Mouse (Mus musculus) NIH3T3 (cell line): ENCODE measurements around the gene E2f1.

ENCODE experiments used
- DNase-seq: peaks from one replicate; pipeline ENCODE4 v3.0.0-alpha.2; 2012; ENCODE audit warnings: low read depth

Gene E2f1

DNA sequence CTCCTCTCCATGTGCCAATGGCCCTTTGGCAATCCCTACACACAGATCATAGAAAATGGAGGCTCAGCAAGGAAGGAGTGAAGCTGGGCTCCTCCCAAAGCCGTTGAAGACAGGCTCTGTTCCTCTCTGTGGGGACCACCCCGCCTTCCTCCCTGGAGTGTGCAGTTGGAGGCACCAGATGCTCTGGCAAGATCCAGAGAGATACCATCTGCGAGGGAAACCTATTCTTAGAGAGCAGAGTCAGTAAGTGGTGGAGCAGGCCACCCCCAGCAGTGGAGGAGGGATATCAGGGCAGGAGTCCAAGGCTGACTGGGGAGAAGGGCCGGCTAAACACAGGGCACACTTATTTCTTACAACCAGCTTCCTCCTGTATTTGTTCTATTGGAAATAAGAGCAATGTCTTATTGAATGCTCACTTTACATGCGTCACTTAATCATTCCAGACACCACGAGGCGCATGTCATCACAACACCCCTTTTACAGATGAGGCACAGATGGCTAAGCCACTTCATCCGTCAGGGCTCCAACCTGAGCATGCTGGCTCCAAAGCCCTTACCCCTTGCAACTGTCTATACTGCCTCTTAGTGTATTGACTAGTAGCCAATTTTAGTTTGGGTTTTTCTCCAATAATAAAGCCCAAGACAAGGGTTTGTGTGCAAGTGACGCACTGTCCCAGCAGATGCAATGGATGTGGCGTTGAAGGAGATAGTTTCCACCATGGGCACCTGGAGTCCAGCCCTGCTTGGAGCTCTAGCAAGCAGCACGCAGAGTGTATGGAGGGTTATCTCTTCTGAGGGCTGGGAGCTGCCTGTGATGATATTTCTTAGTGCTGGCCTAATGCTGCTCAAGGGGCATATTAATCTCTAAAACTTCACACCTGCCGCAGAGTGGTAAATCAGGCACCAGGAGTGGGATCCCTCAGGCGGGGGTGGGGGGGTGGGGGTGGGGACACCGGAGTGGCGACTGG lies 14.5 kb upstream of the E2f1 start:
- peak; percentile 74 for DNase-seq

DNA sequence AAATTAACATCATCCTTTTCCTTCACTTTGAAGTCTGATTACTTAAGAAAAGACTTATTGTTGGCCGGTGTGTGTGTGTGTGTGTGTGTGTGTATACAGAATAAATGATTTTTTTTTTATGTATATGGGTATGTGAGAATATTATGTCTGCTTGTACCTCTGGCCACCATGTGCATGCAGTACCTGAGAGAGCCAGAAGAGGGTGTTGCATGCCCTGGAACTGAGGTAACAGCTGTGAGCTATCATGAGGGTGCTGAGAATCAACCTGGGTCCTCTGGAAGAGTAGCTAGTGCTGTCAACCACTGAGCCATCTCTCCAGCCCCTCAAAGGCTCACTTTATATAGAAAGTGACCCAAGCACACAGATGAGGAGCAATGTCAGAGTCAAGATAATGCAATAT lies 11.7 kb upstream of the E2f1 start:
- no peak for DNase-seq

DNA sequence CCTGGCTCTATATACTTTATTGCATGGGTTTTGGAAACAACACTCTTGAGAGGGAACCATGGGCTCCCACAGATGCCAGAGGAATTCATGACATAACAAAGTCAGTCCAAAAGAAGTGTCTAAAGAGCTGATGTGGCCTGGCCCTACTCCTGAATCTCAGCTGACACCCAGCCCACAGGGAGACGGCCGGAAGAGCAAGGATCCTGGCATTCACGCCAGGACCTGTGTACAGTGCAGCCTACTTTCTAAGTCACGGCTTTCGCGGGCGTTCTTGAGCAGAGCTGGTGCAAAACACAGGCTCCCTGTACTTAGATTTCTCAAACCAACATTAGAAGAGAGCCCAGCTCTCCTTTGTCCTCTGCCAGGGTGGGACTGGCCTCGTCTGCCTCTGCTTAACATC lies 10.9 kb upstream of the E2f1 start:
- peak; percentile 43 for DNase-seq

DNA sequence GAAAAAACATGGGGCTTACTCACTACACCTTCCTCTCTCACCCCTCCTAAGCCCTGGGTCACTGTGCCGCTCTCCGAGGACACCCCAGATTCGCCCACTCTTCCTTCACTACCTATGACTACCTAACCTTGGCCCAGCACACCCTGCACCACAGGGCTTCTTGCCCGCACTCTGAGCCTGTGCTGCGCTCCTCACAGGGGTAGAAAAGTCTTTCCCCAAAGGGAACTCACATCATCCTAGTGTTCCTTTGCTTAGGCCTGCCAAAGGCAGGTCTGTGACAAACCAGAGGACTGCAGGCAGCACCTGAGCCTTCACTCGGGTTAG lies 8.0 kb upstream of the E2f1 start:
- DNase-seq = no peak

DNA sequence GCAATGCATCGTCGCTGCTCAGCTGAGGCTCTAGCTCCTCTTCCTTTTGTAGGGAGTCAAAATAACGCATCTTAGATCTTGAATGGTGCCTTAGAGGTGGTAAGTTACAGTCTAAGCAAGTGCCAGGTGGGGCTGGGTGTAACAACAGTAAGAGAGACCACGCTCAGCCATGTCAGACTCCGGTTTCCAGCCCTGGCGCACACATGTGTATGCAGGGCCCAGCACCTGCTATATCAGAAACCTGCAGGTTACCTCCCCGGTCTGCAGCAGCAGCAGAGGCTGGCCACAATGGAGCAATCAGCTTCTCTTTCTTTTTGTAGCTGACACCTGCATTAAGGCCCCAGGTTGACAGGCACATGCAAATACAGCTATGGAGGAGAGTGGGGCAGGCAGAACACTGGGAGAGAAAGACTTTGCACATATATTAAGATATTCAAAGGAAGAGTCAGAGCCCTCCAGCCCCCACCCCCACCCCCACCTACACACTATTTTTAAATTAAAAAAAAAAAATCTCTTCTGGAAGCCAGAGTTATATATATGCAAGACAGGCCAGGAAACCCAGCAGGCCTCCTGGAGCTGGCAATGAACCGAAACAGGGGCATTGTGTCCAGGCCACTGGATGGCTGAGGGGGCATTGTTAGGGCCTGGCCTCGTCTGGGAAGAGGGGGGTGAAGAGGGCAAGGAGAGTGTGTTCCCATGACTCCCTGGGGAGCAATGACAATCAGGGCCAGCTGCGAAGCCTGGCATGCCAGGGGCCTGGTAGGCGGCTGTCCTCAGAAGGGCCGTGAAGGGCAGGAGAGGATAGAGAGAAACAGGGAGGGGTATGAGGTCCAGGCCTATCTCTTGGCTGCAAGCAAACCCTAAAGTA lies 7.4 kb upstream of the E2f1 start:
- no peak for DNase-seq

DNA sequence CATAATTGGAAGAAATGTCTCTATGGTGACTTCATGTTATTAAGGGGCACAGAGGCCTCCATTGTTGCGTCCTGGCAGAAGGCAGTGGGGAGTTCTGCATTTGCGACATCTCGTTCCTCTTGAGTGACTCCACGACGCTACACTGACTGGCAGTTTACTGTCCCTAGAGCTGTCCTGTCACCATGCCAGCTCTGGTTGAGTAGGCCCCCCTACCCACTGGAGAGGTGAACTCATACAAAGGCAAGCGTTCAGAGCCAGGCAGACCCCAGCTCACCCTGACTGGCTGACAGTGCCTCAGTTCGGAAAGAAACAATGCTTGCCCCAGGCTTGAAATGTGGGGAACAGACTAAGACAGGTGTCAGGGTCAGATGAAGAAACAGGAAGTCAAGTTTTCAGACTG lies 4.6 kb upstream of the E2f1 start:
- DNase-seq = no peak

DNA sequence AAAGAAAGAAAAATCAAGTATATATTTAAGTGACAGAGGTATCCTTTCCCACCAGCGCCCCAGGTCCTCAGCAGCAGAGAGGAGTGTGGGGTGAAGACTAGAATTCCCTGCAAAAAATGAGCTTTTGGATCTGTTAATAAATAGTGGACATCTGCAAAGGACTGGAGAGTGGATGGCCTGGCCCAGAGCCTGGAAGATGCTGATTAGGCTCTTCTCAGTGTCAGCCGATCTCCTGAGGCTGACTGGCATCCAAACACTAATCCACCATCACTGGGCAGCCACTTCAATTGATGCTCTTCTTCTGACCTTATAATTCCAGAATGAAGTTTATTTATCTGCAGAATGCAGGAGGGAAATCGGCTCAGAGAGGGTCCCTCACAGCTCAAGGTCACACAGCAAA lies 3.3 kb upstream of the E2f1 start:
- DNase-seq = no peak

DNA sequence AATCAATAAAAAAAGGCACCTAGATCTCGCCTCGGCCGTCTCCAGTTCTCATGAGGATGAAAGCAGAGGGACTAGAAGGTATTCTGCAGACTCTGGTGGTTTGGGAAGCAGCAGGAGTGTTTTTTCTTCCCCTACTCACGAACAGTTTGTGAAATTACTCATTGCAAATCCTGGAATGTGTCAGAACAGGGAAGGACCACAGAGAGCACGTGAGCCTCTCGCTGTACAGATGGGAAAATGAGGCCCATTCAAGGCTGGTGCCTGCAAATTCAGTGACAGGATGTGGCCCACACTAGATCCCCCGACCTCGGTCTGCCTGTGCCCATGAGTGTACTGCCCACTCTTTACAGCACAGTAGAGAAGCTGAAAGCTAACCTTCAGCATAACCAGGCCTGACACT lies 2.3 kb upstream of the E2f1 start:
- peak; percentile 67 for DNase-seq

DNA sequence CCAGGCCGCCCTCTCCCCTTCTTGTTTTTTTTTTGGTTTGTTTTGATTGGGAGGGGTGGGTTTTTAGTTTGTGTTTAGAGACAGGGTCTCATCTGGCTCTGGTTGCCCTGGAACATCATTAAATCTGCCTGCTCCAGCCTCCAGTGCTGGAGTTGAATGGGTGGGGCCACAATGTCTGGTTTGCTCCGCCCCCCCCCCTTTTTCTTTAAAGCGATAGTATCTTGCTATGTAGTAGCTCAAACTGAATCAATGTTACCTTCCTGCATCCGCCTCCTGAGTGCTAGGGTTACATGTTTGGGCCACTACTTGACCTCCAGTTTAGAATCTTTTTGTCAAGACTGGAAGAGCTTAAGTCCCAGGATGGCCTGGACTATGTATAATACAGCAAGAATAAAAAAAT lies 1.6 kb upstream of the E2f1 start:
- peak; percentile 48 for DNase-seq

DNA sequence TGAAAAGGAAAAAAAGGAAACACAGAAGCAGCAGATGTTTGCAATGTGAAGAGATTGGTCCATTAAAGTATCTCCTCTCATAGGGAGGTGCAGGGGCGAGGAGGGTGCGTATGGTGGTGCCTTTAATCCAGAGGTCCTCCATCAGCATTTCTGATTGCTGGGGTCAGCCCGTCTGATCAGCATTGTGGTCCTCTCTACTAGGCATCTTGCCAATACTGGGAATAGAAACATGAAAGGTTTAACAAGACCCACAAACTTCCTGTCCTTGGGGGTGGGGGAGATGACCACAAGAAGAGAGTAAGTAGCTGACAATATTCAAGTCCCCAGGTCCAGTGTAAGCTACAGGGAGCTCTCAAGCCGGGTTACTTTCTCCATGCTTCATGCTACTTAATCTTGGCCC lies 974 bp upstream of the E2f1 start:
- DNase-seq = no peak

DNA sequence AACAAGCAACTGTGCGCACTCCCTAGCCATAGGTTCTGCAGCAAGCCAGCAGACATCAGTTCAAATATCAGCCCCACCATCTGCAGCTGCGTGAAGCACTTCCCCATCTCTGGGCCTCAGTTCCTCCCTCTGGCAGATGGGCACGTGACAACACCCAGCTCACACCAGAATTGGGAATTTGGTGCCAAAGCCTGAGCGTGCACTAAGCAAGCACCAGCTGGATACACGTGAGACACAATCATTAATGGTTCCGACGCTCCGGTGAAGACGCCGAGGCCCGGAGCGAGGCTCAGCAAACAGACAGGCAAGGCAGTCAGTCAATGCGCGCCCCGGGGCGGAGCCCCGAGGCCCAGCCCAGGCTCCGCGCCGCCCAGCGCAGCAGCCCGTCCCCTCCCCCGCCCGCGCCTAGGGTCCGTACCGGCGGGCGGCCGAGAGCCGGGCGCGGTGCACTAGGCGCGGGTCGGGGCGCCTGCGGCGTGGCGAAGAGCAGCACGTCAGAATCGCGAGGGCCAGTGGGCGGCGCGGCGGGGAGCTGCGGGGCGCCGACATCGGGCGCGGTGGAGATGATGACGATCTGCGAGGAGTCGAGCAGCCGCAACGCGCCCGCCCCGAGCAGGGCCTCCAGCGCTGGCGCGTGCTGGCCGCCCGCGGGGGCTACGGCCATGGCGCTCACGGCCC lies 482 bp downstream of the E2f1 start:
- DNase-seq = peak; percentile 87

DNA sequence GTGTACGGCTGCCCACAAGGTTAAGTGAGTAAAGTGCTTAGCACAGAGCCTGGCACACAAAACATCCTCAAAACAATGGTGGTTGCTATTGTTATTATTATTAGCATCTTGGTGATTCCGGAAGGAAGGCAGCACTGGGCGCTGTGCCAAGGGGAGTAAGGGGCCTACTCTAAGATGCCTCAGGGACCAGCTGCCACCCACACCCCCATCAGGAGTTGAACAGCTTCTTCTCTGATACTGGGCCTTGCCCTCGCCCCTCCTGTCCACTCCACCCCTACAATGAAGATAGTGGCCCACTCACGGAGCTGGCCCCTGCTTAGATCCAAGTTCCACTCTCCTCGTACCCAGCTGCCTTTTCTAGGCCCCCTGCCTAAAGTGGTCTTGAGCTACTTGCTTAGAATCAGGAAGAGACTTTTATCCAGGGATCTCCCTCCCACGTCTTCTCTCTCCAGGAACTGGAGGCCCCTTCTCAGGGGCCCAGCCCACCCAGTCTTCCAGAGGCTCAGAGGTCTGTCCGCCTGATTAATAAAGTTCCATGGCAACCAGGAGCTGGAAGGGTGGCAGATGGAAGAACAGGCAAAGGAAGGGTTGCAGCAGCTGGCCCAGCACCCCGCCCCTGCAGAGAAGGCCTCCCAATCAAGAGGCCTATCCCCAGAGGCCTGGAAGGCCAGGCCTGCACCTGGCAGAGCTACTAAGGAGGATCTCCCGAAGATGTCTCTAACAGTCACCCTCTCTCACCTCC lies 1.2 kb downstream of the E2f1 start:
- DNase-seq = peak; percentile 60

DNA sequence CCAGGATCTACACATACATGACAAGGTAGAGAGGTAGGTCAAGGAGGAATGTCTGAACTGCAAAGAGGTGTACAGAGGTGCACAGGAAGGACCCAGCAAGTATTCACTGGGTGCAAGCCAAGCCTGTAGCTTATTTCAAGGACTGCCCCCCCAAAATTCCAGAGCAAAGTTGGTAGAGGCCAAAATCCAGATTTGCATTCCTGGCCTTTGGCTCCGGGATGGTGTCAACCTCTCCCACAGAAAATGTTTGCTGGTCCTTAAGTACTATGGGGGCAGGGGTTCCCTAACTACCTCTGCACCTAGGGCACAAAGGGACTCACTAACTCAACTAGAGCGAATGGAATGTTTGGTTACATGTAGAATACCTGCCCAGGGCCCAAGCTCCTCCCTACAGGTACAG lies 1.9 kb downstream of the E2f1 start:
- no peak for DNase-seq

DNA sequence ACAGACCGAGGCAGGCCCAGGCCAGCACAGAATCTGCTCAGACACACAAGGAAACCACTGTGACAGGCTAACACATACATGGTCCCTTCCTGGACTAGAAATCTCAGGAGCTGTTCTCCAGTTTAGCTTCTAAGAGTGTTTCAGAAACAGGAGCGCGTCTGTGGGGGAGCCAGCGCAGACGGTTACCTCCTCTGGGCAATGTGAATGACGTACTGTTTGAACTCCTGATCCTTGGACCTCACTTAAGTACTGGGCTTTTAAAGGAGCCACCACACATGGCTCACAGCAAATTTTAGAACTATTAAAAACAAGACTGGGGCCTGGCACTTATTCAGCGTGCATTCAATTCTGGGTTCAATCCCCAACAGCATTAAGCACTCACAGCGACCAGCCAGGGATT lies 3.1 kb downstream of the E2f1 start:
- DNase-seq = no peak

DNA sequence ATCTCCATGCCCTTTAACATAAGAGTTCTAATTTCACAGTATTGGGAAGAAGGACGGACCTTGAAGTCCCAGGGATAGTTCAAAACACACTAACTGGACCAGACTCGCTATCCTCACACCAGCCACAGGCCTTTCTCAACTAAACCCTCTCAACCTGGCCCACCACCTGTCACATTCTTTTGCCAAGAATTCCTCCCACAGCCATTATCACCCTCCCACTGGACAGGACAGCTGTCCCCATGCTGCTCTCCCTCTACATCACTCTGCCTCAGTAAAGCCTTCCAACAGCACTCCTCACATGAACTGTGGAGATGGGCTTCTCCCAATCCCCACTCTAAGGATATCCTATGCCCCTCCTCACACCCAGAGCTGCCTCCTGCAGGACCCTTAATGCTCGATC lies 4.1 kb downstream of the E2f1 start:
- no peak for DNase-seq

DNA sequence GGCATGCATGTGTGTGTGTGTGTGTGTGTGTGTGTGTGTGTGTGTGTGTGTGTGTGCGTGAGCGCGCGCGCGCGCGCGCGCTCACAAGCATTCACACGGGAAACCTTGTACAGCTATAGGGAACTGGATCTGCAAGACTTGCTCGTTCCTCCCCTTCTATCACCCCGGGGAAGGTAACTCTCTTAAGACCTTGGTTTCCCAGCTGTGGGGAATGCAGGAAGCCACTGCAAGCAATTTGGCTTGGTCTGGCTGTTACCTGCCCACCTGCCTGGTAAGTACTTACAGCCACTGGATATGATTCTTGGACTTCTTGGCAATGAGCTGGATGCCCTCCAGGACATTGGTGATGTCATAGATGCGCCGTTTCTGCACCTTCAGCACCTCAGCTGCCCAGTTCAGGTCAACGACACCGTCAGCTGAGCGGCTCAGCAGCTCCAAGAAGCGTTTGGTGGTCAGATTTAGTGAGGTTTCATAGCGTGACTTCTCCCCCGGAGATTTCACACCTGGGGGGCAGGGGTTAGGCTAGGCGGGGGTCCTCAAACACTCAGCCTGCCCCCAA lies 6.0 kb downstream of the E2f1 start:
- no peak for DNase-seq

DNA sequence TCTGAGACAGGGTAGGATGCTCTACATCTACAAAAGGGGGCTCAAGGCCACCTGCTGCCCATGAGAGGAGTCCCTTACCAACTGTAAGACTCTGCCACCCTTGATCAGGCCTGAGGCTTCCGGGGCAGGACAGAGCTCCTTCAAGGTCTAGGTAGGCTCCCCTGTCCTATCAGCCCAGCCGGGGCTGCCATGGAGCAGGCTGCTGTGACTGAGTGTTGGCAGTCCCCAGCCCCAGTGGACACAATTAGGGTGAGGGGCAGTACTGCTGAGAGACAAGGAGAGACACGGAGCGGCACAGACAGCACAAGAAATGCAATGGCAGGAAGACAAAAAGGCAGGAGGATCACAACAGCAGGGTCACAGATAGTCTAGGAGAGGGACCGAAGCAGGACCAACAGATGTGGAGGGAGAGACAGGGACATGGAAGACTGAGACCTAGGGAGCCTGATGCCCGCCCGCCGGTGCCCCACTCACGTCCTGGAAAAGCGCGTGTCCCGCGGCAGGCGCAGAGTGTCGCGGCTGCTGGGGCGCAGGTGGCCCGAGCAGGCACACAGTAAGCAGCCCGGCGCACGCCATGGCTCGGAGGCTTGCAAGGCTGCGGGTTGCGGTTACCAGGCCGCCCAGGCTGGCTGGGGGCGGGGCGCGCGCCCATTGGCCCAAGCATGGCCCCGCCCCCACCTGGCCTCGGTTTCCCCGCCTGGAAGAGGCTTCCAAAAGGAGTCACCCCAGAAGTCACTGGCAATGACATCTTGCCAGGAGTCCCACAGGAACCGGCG lies 11.2 kb downstream of the E2f1 start, which contains the start of gene Necab3:
TSS of gene Necab3 (minus strand) at position 627 of the 776 bp plus-strand sequence.
- DNase-seq = no peak

DNA sequence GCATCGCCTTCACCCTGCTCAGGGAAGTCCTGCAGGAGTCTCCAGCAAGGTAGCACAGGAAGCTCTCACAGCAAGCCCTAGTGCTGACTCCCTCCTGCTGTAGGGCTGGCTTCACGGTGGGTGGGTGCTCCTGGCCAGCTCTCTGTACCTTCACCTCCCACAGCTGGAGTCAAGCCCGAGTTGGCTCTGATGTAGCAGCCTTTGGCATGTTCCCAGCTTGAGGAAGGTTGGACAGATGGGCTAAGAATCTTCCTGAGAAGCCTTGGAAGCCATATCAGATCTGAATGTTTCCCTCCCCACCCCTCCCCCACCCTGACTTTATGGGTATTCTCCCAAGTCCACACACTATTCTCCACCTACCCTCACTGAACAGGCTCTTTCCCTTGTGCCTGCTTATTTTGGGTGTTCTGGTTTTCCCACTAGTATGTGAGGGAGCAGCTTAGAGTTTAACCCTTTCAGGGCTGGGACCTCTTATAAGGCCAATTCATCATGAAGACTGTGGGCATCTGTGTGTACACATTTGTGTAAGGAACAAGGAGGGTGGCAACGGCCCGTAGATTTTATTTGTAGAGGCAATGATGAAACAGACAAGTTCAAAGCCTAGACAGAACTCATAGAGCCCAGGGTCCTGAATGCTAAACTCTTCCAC lies 12.4 kb downstream of the E2f1 start:
- DNase-seq = peak; percentile 61

DNA sequence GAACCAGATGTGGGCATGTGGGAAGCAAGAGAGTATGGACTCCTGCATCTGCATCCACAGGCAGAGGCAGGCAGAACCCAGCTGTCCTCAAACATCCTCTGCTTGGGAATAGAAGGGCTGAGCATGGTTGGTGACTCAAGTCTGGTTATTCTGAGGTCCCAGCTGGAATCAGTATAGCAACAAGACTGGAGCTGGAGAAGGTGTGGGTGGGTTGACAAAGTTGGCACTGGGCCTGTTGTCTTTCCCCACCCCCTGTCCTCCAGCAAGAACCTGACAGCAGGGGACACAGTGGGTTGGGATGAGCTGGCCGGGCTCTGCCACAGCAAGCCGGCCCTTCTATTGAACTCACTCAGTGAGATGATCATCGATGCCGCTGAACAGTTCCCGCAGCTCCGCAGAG lies 14.5 kb downstream of the E2f1 start:
- no peak for DNase-seq

DNA sequence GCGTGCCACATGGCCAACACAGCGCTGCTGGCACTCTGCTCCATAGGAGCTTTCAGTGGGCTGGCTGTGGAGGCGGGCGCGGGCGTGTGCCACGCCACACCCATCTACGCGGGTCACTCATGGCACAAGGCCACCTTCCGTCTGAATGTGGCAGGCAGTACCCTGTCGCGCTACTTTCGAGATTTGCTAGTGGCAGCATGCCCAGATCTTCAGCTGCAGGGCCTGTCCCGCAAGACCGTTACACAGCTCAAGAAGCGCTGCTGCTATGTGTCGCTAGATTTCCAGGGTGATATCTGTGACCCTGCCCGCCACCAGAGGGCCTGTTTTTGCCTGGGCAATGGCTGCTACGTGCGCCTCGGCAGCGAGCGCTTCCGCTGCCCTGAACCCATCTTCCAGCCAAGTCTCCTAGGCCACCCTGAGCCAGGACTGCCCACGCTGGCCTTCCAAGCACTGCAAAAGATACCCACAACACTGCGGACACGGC lies 17.2 kb downstream of the E2f1 start:
- DNase-seq = no peak
